Mouse (Mus musculus) lung, adult 2 months (tissue): ENCODE results near the gene Cog5.

Source experiments
- CTCF ChIP-seq: fragments of 200-500 bp; IDR thresholded peaks from 2 replicates; pipeline ENCODE4 v1.5.1; 2011; ENCODE audit warnings: mild to moderate bottlenecking, low read length, control low read depth; ENCODE audit not compliant: insufficient read depth
- POLR2A ChIP-seq: fragments of 200-500 bp; IDR thresholded peaks from 2 replicates; pipeline ENCODE4 v1.6.1; 2011; ENCODE audit warnings: low read depth, mild to moderate bottlenecking, control low read depth, low read length, borderline replicate concordance; ENCODE audit errors: extremely low read depth

GRCm38 (mm10) chr12:31667187-31667586 is 12.5 kb downstream of the Cog5 start:
- TF ChIP-seq POLR2A (no peak), CTCF (no peak)
